13 mouse cellular contexts compared by ENCODE assay signal in the genomic region with DNA sequence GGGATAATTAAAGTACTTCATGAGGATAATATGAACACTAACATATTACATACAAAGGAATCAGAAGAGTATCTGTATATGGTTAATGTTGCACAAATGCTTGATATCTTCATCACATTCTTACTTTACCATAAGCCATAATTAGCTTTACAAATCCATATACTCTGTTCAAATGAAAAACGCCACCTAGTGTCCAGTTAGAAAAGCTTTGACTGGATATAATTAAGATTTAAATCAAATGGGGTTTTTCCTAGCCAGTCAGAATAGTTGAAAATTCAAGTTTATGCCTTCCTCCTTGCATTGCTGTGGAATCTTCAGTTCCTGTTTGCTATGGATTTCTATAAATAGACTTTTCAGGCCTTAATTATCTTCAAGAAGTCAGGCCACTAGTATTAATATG. TPM values are rescaled to one million over a fixed set of nuclear protein-coding genes. Genes with fewer than 3 reads are reported as not detected.
A peak's percentile ranks its signal among the peaks of the same experiment; 100 is the strongest.
DNase-seq lines count a peak whose midpoint lies in the region; ATAC-seq and TF ChIP-seq lines count a peak whose summit lies in the region.
"Had no signal": no experiment of that assay in that cellular context is flagged by ENCODE, and none has a peak within 500 bp of the region (broad histone marks: within the 10 kb centered on the region; RNA-seq: fewer than 3 reads in every experiment).

No protein-coding gene starts in this region.

- ATAC-seq in embryonic facial prominence, embryonic 11.5 days (replicated peaks; ENCODE audit: insufficient number of reproducible peaks, low FRiP score, low TSS enrichment, low read depth), result no peak
- ATAC-seq in liver, embryonic 14.5 days (ENCODE audit: insufficient read depth), result no peak
- ATAC-seq in liver, embryonic 11.5 days (replicated peaks; ENCODE audit: low FRiP score), result no peak
- ATAC-seq: midbrain, embryonic 15.5 days had no signal

- no peaks in the 10 kb centered on the region for H3K4me1 ChIP-seq in embryonic facial prominence, embryonic 11.5 days (ENCODE audit: control insufficient read depth, insufficient read depth, low read length)
- H3K4me1 ChIP-seq in embryonic facial prominence, embryonic 10.5 days, result no peaks in the 10 kb centered on the region
- H3K4me1 ChIP-seq in liver, embryonic 14.5 days (replicated peaks; ENCODE audit: control insufficient read depth in 2 of 2, insufficient read depth in 2 of 2, low read length in 1 of 2), result no peaks in the 10 kb centered on the region
- no peaks in the 10 kb centered on the region for H3K4me1 ChIP-seq in liver, embryonic 11.5 days (replicated peaks; ENCODE audit: control insufficient read depth, insufficient read depth, low read length)
- H3K4me1 ChIP-seq: liver, embryonic 13.5 days; midbrain, embryonic 15.5 days had no signal

- TF ChIP-seq EP300 in liver, embryonic 14.5 days (IDR thresholded peaks at IDR 0.05; ENCODE audit: low read depth), result no peak

- H3K36me3 ChIP-seq in embryonic facial prominence, embryonic 11.5 days (replicated peaks; ENCODE audit: control insufficient read depth, insufficient read depth, low read depth, low read length), result no peaks in the 10 kb centered on the region
- H3K36me3 ChIP-seq in embryonic facial prominence, embryonic 10.5 days (replicated peaks), result no peaks in the 10 kb centered on the region
- H3K36me3 ChIP-seq in liver, embryonic 14.5 days (replicated peaks; ENCODE audit: control insufficient read depth, insufficient read depth, low read depth), result no peaks in the 10 kb centered on the region
- no peaks in the 10 kb centered on the region for H3K36me3 ChIP-seq in liver, embryonic 11.5 days (ENCODE audit: control insufficient read depth, insufficient read depth, low read length)
- H3K36me3 ChIP-seq: liver, embryonic 13.5 days; midbrain, embryonic 15.5 days had no signal

- no peak overlapping the region for H3K4me2 ChIP-seq in embryonic facial prominence, embryonic 11.5 days (ENCODE audit: low read depth, low read length)
- no peak overlapping the region for H3K4me2 ChIP-seq in liver, embryonic 14.5 days (ENCODE audit: low read depth)
- H3K4me2 ChIP-seq in liver, embryonic 11.5 days, result no peak overlapping the region
- H3K4me2 ChIP-seq: liver, embryonic 13.5 days; midbrain, embryonic 15.5 days had no signal

- H3K27me3 ChIP-seq in embryonic facial prominence, embryonic 11.5 days (ENCODE audit: control insufficient read depth, insufficient read depth, low read length), result no peaks in the 10 kb centered on the region
- no peaks in the 10 kb centered on the region for H3K27me3 ChIP-seq in embryonic facial prominence, embryonic 10.5 days (replicated peaks; ENCODE audit: low read depth, poor library complexity, severe bottlenecking)
- H3K27me3 ChIP-seq in liver, embryonic 14.5 days (ENCODE audit: control insufficient read depth, insufficient read depth, low read length), result no peaks in the 10 kb centered on the region
- H3K27me3 ChIP-seq in liver, embryonic 11.5 days (replicated peaks; ENCODE audit: control insufficient read depth, insufficient read depth, low read length), result no peaks in the 10 kb centered on the region
- H3K27me3 ChIP-seq: liver, embryonic 13.5 days; midbrain, embryonic 15.5 days had no signal

- peak; percentile 23; the same call in 1 of the 2 replicates for TF ChIP-seq CTCF in liver, embryonic 14.5 days (IDR thresholded peaks at IDR 0.05; ENCODE audit: low read depth)

- H3K27ac ChIP-seq in embryonic facial prominence, embryonic 11.5 days (replicated peaks; ENCODE audit: low read depth, low read length), result no peak overlapping the region
- H3K27ac ChIP-seq in embryonic facial prominence, embryonic 10.5 days (replicated peaks), result no peak overlapping the region
- H3K27ac ChIP-seq in liver, embryonic 14.5 days, result no peak overlapping the region
- H3K27ac ChIP-seq in liver, embryonic 11.5 days (ENCODE audit: low read depth, low read length), result no peak overlapping the region
- H3K27ac ChIP-seq: liver, embryonic 13.5 days; midbrain, embryonic 15.5 days had no signal

- H3K4me3 ChIP-seq in embryonic facial prominence, embryonic 11.5 days (ENCODE audit: low read depth, low read length), result no peak overlapping the region
- no peak overlapping the region for H3K4me3 ChIP-seq in embryonic facial prominence, embryonic 10.5 days
- H3K4me3 ChIP-seq in liver, embryonic 14.5 days (ENCODE audit: insufficient read depth in 1 of 2, low read depth in 2 of 2, low read length in 2 of 2), result no peak overlapping the region
- no peak overlapping the region for H3K4me3 ChIP-seq in liver, embryonic 11.5 days (ENCODE audit: low read depth, low read length)
- H3K4me3 ChIP-seq: liver, embryonic 13.5 days; midbrain, embryonic 15.5 days had no signal

- peak; percentile 76 for DNase-seq in embryonic facial prominence, embryonic 11.5 days (ENCODE audit: low spot score)
- no peak for DNase-seq in embryonic facial prominence, embryonic 10.5 days (ENCODE audit: low spot score)
- DNase-seq in liver, embryonic 14.5 days (ENCODE audit: low read depth in 3 of 3, low spot score in 3 of 3), result peak in 1 of 3 experiments; percentile 9
- DNase-seq in liver, embryonic 11.5 days (ENCODE audit: low spot score), result no peak
- DNase-seq in NIH3T3 (ENCODE audit: low read depth), result peak; percentile 37
- DNase-seq in retina, embryonic 14.5 days (ENCODE audit: low spot score), result peak; percentile 70
- DNase-seq in natural killer cell, adult 2 months (ENCODE audit: low spot score in 2 of 2), result no peak
- no peak for DNase-seq in heart, postnatal 4 days
- DNase-seq: adrenal gland, adult 8-10 months; cerebellum, adult 18-20 months; layer of hippocampus, adult 9-11 months; liver, embryonic 13.5 days had no signal

- WGBS in embryonic facial prominence, embryonic 11.5 days, result 2% methylated on average over 1 of the region's 1 CpGs
- WGBS in embryonic facial prominence, embryonic 10.5 days, result 3% methylated on average over 1 of the region's 1 CpGs
- 0% methylated on average over 1 of the region's 1 CpGs for WGBS in liver, embryonic 14.5 days (ENCODE audit: insufficient replicate concordance)
- 0% methylated on average over 1 of the region's 1 CpGs for WGBS in liver, embryonic 11.5 days

- H3K9me3 ChIP-seq in embryonic facial prominence, embryonic 11.5 days (replicated peaks; ENCODE audit: control insufficient read depth, low read length), result no peaks in the 10 kb centered on the region
- H3K9me3 ChIP-seq in embryonic facial prominence, embryonic 10.5 days, result no peaks in the 10 kb centered on the region
- no peaks in the 10 kb centered on the region for H3K9me3 ChIP-seq in liver, embryonic 14.5 days (ENCODE audit: control insufficient read depth, low read length)
- no peaks in the 10 kb centered on the region for H3K9me3 ChIP-seq in liver, embryonic 11.5 days (ENCODE audit: control insufficient read depth, low read length)
- H3K9me3 ChIP-seq: liver, embryonic 13.5 days; midbrain, embryonic 15.5 days had no signal

- H3K9ac ChIP-seq in embryonic facial prominence, embryonic 11.5 days (replicated peaks; ENCODE audit: low read length), result no peak overlapping the region
- no peak overlapping the region for H3K9ac ChIP-seq in liver, embryonic 14.5 days (replicated peaks)
- no peak overlapping the region for H3K9ac ChIP-seq in liver, embryonic 11.5 days (ENCODE audit: low read depth, low read length)
- H3K9ac ChIP-seq: liver, embryonic 13.5 days; midbrain, embryonic 15.5 days had no signal

RNA-seq across cellular contexts. Expression of gene Eml5, which starts 16.8 kb away (rescaled TPM):
- polyA plus RNA-seq in embryonic facial prominence, embryonic 11.5 days (2014; fragmentation: Nextera tagmentation; extraction: Ambion mirVana), result 3.3 and 4.0 TPM in 2 replicates
- polyA plus RNA-seq in embryonic facial prominence, embryonic 10.5 days (2016; fragmentation: Nextera tagmentation; extraction: Ambion mirVana), result 5.9 and 8.6 TPM in 2 replicates
- polyA plus RNA-seq in liver, embryonic 14.5 days (2012; rRNA removed), result 0.74 and 1.1 TPM in 2 replicates
- 0.22 and 0.71 TPM in 2 replicates for polyA plus RNA-seq in liver, embryonic 14.5 days (2014; fragmentation: Nextera tagmentation; extraction: Ambion mirVana)
- polyA plus RNA-seq in liver, embryonic 11.5 days (2014; fragmentation: Nextera tagmentation; extraction: Ambion mirVana), result 1.7 and 2.7 TPM in 2 replicates
- total RNA-seq in heart, postnatal 4 days (2021), result 1 to 10 TPM; 7.6 to 9.0 TPM

RNA-seq across cellular contexts. Expression of gene Ttc8, which starts 35.9 kb away (rescaled TPM):
- 35.4 and 35.7 TPM in 2 replicates for polyA plus RNA-seq in embryonic facial prominence, embryonic 11.5 days (2014; fragmentation: Nextera tagmentation; extraction: Ambion mirVana)
- polyA plus RNA-seq in embryonic facial prominence, embryonic 10.5 days (2016; fragmentation: Nextera tagmentation; extraction: Ambion mirVana), result 31.4 and 31.9 TPM in 2 replicates
- polyA plus RNA-seq in liver, embryonic 14.5 days (2012; rRNA removed), result 1.8 TPM in 2 replicates
- 1.8 and 2.2 TPM in 2 replicates for polyA plus RNA-seq in liver, embryonic 14.5 days (2014; fragmentation: Nextera tagmentation; extraction: Ambion mirVana)
- polyA plus RNA-seq in liver, embryonic 11.5 days (2014; fragmentation: Nextera tagmentation; extraction: Ambion mirVana), result 10.8 and 12.7 TPM in 2 replicates
- 10 to 100 TPM; 11.8 to 12.5 TPM for total RNA-seq in heart, postnatal 4 days (2021)

Comparison
In these comparisons a context has a peak if more than half of its experiments do, and no peak if none do; other contexts are left out.
1. DNase-seq: peak in embryonic facial prominence, embryonic 11.5 days (single experiment), NIH3T3 (single experiment) and retina, embryonic 14.5 days (single experiment); none in embryonic facial prominence, embryonic 10.5 days (single experiment), liver, embryonic 11.5 days (single experiment), natural killer cell, adult 2 months (0 of 2) and heart, postnatal 4 days (single experiment).